Mouse (Mus musculus): ENCODE results near the gene Eng. TPM values are rescaled to one million over a fixed set of nuclear protein-coding genes. Genes with fewer than 3 reads are reported as not detected.

Eng gene
- polyA plus RNA-seq, 1 experiment from 2014 or later = 57.9 TPM

DNA sequence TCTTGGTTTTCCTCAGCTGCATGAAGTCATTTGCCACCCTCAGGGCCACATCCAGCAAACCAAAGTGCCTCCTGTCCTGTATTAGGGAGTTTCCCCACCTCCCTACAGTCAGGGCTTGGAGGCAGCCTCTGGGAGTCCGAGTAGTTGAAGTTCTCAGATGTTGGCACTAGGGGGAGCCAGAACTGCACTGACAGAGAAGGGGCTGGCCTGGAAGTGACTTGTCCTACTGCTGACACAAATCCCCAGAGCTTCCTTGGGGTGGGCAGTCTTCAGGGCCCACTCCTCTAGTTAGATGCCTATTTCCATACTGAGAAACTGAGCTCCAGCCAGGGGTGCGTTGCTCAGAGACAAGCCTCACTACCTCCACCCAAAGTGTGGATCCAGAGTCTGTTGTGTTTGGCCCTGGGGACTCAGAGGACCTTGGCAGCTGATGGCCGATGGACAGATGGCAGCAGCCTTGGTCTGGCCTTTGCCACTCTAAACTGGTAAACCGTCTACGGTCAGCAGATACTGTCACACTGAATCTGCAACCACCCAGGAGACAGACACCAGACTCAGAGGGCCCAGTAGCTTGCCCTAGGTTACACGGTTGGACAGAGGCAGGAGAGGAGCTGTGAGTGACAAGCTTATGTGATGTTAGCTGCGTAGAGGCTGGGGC, 14.5 kb upstream of the Eng start:
- DNase-seq (ENCODE audit: low spot score) = peak; percentile 84
- WGBS = 45% methylated on average over 7 of the region's 7 CpGs
- H3K27ac ChIP-seq (replicated peaks; ENCODE audit: low read depth, low read length) = no peak overlapping the region

DNA sequence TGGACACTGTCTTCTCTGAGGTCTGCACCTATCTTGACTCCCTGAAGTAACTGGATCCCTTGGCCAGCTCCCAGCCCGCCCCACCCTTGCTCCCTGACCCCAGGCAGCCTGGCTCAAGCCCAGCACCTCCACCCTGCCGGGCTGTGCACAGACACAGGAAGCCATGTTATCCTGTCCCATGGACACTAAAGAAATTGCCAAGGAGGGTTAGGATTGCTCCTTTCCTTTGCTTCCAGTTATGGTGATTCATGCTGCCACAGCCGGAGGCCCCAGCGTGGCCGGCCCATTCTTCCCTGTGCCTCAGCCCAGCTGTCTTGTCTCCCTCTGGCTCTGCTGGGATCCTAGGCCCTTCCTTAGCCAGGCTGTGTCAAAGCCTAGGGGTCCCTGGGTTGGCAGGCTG, 12.7 kb upstream of the Eng start:
- no peak for ATAC-seq (ENCODE audit: low read depth)
- Histone ChIP-seq H3K4me2 (ENCODE audit: low read depth, low read length) (no peak overlapping the region), H3K9me3 (ENCODE audit: control insufficient read depth, low read length) (no peaks in the 10 kb centered on the region), H3K27ac (replicated peaks; ENCODE audit: low read depth, low read length) (no peak overlapping the region), H3K36me3 (ENCODE audit: control insufficient read depth, insufficient read depth, low read length) (no peaks in the 10 kb centered on the region), H3K4me1 (ENCODE audit: control insufficient read depth, insufficient read depth, low read length) (peaks cover 9% of the 10 kb centered on the region), H3K9ac (ENCODE audit: low read depth, low read length) (0 out of 2 replicates have a peak overlapping the region, but pooled peaks have one; percentile 30), H3K27me3 (replicated peaks; ENCODE audit: control insufficient read depth, insufficient read depth, low read length) (no peaks in the 10 kb centered on the region), H3K4me3 (ENCODE audit: low read depth, low read length) (no peak overlapping the region)
- DNase-seq (ENCODE audit: low spot score) = no peak
- 50% methylated on average over 5 of the region's 5 CpGs for WGBS

More for the DNA sequence above, 14.5 kb upstream of the Eng start:
- no peaks in the 10 kb centered on the region for H3K27me3 ChIP-seq (replicated peaks; ENCODE audit: control insufficient read depth, insufficient read depth, low read length)
- peak; percentile 39; the same call in 1 of the 2 replicates for ATAC-seq (ENCODE audit: low read depth)
- H3K9me3 ChIP-seq (ENCODE audit: control insufficient read depth, low read length) = no peaks in the 10 kb centered on the region
- no peaks in the 10 kb centered on the region for H3K36me3 ChIP-seq (ENCODE audit: control insufficient read depth, insufficient read depth, low read length)
- H3K4me2 ChIP-seq (ENCODE audit: low read depth, low read length) = no peak overlapping the region
- peaks cover 6% of the 10 kb centered on the region for H3K4me1 ChIP-seq (ENCODE audit: control insufficient read depth, insufficient read depth, low read length)
- H3K4me3 ChIP-seq (ENCODE audit: low read depth, low read length) = no peak overlapping the region
- H3K9ac ChIP-seq (ENCODE audit: low read depth, low read length) = peak overlapping the region; percentile 25; the same call in 1 of the 2 replicates

DNA sequence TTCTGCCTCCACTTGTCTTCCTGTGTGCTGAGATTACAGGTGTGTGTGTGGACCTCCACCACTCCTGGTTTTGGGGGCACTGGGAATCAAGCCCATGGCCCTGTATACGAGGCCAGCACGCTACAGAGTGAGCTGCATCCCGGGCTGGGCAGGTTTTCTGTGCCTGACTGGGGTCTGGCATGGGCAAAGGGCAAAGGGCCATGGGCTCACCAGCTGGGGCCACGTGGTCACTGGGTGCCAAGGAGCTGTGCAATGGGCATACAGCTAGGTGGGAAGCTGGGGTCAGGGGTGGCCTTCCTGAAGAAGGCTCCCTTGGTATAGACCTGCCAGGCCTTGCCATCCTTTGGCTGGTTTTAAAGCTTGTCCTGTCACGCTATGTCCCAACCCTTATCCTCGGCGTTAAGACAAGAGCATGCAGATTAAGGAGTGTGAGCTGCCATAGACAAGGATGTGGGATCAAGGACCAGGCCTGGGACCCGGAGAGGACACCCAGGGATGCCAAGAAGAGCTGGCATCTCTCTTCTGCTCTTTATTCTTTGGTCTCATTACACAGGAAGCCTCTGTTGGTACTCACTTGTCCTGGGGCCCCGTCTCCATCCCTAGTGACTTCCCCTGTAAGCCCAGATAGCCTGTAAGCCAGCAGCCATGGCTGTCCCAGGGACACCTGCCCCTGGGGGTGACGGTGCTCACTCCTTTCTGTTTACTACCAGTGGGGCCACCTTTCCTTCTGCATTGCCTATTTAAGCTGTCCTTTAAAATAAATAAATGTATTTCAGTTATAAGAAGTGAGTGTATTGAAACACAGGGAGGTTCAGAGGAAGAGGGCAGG, 11.9 kb upstream of the Eng start:
- Histone ChIP-seq H3K36me3 (ENCODE audit: control insufficient read depth, insufficient read depth, low read length) (no peaks in the 10 kb centered on the region), H3K27ac (replicated peaks; ENCODE audit: low read depth, low read length) (no peak overlapping the region), H3K4me3 (ENCODE audit: low read depth, low read length) (no peak overlapping the region), H3K9me3 (ENCODE audit: control insufficient read depth, low read length) (no peaks in the 10 kb centered on the region), H3K27me3 (replicated peaks; ENCODE audit: control insufficient read depth, insufficient read depth, low read length) (no peaks in the 10 kb centered on the region), H3K9ac (ENCODE audit: low read depth, low read length) (no peak overlapping the region), H3K4me1 (ENCODE audit: control insufficient read depth, insufficient read depth, low read length) (peaks cover 5% of the 10 kb centered on the region), H3K4me2 (ENCODE audit: low read depth, low read length) (no peak overlapping the region)
- no peak for ATAC-seq (ENCODE audit: low read depth)
- DNase-seq (ENCODE audit: low spot score) = no peak
- WGBS = 84% methylated on average over 10 of the region's 10 CpGs

DNA sequence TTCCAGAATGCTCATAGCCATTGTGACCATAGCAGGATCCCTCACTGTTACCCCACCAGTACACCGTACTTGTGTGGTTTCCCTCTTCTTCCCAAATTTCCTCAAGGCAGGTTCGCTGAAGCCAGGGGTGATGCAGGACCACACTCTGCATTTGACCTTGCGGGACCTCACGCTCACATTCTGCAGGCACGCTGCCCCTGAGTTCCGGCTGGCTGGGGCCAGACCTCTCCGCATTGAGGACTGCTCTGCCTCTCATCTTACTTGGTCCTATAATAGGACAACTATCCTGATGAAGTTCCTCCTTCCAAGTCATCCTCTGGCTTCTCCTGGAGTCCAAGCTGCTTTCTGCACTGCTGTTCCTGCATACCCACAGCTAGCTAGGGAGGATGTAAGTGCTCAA, 9.8 kb upstream of the Eng start:
- Histone ChIP-seq H3K9me3 (ENCODE audit: control insufficient read depth, low read length) (no peaks in the 10 kb centered on the region), H3K4me2 (ENCODE audit: low read depth, low read length) (no peak overlapping the region), H3K36me3 (ENCODE audit: control insufficient read depth, insufficient read depth, low read length) (no peaks in the 10 kb centered on the region), H3K27ac (replicated peaks; ENCODE audit: low read depth, low read length) (no peak overlapping the region), H3K4me3 (ENCODE audit: low read depth, low read length) (no peak overlapping the region), H3K27me3 (replicated peaks; ENCODE audit: control insufficient read depth, insufficient read depth, low read length) (no peaks in the 10 kb centered on the region), H3K4me1 (ENCODE audit: control insufficient read depth, insufficient read depth, low read length) (peaks cover 5% of the 10 kb centered on the region), H3K9ac (ENCODE audit: low read depth, low read length) (no peak overlapping the region)
- 69% methylated on average over 7 of the region's 7 CpGs for WGBS
- no peak for ATAC-seq (ENCODE audit: low read depth)
- DNase-seq (ENCODE audit: low spot score) = no peak

DNA sequence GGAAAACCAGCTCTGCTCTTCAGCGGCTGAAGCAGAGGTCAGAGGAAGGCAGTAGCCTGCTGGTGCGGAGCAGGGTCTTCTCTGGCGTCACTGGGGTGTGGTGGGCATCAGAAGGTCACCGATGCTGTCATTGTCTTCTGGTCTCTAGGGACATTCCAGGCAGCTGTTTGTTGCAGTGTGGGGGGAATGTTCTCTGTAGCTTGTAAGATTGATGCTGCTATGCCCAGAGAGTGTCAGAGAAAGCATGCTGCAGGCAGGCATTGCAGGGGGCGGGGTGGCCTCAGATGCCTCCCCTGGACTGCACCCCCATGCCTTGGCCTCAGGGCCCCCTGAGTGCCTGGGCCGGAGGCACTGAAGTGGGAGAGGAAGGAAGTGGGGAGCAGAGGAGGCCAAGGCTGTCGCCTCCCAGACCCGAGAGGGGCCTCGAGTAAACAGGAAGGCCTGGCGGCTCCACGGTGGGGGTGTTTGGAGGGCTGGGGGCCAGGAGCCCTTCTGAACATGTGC, 8.6 kb upstream of the Eng start:
- DNase-seq (ENCODE audit: low spot score) (peak; percentile 62), ATAC-seq (ENCODE audit: low read depth) (peak; percentile 47; the same call in 1 of the 2 replicates)
- Histone ChIP-seq H3K4me3 (ENCODE audit: low read depth, low read length) (no peak overlapping the region), H3K4me1 (ENCODE audit: control insufficient read depth, insufficient read depth, low read length) (peaks cover 5% of the 10 kb centered on the region), H3K27ac (replicated peaks; ENCODE audit: low read depth, low read length) (no peak overlapping the region), H3K9ac (ENCODE audit: low read depth, low read length) (no peak overlapping the region), H3K36me3 (ENCODE audit: control insufficient read depth, insufficient read depth, low read length) (no peaks in the 10 kb centered on the region), H3K9me3 (ENCODE audit: control insufficient read depth, low read length) (no peaks in the 10 kb centered on the region), H3K27me3 (replicated peaks; ENCODE audit: control insufficient read depth, insufficient read depth, low read length) (no peaks in the 10 kb centered on the region), H3K4me2 (ENCODE audit: low read depth, low read length) (no peak overlapping the region)
- 29% methylated on average over 11 of the region's 11 CpGs for WGBS

DNA sequence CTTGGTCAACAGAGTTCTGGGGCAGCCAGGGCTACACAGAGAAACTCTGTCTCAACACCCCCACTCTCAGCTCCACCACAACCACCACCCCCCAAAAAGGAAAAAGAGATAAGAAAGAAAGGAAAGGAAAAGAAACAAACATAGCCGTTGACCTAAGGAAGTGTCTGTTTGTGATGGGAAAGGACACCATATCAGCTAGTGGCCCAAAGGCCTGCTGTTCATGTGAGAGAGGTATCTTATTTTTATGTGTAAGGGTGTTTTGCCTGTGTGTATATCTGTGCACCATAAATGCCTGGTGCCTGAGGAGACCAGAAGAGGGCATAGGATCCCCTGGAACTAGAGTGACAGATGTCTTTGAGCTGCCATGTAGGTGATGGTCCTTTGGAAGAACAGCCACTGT, 6.8 kb upstream of the Eng start:
- no peak for ATAC-seq (ENCODE audit: low read depth)
- no peak overlapping the region for H3K4me2 ChIP-seq (ENCODE audit: low read depth, low read length)
- H3K9me3 ChIP-seq (ENCODE audit: control insufficient read depth, low read length) = no peaks in the 10 kb centered on the region
- H3K9ac ChIP-seq (ENCODE audit: low read depth, low read length) = no peak overlapping the region
- H3K27me3 ChIP-seq (replicated peaks; ENCODE audit: control insufficient read depth, insufficient read depth, low read length) = no peaks in the 10 kb centered on the region
- H3K27ac ChIP-seq (replicated peaks; ENCODE audit: low read depth, low read length) = no peak overlapping the region
- DNase-seq (ENCODE audit: low spot score) = no peak
- H3K4me3 ChIP-seq (ENCODE audit: low read depth, low read length) = no peak overlapping the region
- WGBS = 85% methylated on average over 1 of the region's 1 CpGs
- no peaks in the 10 kb centered on the region for H3K36me3 ChIP-seq (ENCODE audit: control insufficient read depth, insufficient read depth, low read length)
- peaks cover 5% of the 10 kb centered on the region for H3K4me1 ChIP-seq (ENCODE audit: control insufficient read depth, insufficient read depth, low read length)

DNA sequence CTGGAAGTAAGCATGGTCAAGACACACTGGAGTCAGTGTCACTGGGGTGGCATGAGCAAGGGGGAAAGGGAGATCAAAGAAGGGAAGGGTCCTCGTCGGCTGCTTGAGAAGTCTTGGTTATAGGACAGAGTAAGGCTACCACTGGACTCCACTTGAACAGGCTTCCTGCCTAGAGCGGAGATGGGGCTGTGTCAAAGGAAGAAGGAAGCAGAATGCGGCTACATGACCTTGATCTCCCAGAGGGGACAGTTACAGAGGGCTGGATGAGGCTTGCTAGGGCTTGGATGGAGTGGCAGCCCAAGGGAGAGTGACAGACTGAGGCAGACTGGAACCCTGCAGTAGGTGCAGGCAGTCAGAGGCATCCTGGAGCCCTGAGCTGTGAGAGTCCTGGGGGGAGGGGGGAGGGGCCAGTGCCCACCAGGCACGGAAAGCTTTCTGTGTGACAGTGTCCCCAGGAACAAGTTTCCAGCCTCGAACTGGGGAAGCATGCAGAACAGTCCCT, 5.8 kb upstream of the Eng start:
- Histone ChIP-seq H3K4me2 (ENCODE audit: low read depth, low read length) (no peak overlapping the region), H3K27me3 (replicated peaks; ENCODE audit: control insufficient read depth, insufficient read depth, low read length) (no peaks in the 10 kb centered on the region), H3K9ac (ENCODE audit: low read depth, low read length) (peak overlapping the region; percentile 25; the same call in 1 of the 2 replicates), H3K4me3 (ENCODE audit: low read depth, low read length) (no peak overlapping the region), H3K9me3 (ENCODE audit: control insufficient read depth, low read length) (no peaks in the 10 kb centered on the region), H3K36me3 (ENCODE audit: control insufficient read depth, insufficient read depth, low read length) (no peaks in the 10 kb centered on the region), H3K4me1 (ENCODE audit: control insufficient read depth, insufficient read depth, low read length) (peaks cover 5% of the 10 kb centered on the region), H3K27ac (replicated peaks; ENCODE audit: low read depth, low read length) (no peak overlapping the region)
- DNase-seq (ENCODE audit: low spot score) = no peak
- ATAC-seq (ENCODE audit: low read depth) = no peak
- WGBS = 50% methylated on average over 6 of the region's 6 CpGs

DNA sequence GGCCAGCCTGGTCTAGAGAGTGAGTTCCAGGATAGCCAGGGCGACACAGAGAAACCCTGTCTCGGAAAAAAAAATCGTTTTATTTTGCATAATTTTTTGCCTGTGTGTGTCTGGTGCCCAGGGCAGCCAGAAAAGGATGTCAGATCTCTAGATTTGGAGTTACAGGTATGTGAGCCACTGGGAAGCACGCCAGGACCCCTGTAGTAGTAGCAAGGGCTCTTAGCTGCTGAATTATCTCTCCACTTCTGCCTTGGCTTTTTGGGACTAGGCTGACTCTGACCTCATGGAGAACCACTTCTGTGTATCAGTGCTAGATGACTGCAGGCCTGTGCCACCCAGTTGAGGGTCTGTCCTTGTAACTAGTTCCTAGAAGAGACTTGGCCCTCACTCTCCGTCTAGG, 4.6 kb upstream of the Eng start:
- Histone ChIP-seq H3K4me1 (ENCODE audit: control insufficient read depth, insufficient read depth, low read length) (peaks cover 17% of the 10 kb centered on the region), H3K9me3 (ENCODE audit: control insufficient read depth, low read length) (no peaks in the 10 kb centered on the region), H3K36me3 (ENCODE audit: control insufficient read depth, insufficient read depth, low read length) (no peaks in the 10 kb centered on the region), H3K27ac (replicated peaks; ENCODE audit: low read depth, low read length) (no peak overlapping the region), H3K4me3 (ENCODE audit: low read depth, low read length) (no peak overlapping the region), H3K27me3 (replicated peaks; ENCODE audit: control insufficient read depth, insufficient read depth, low read length) (no peaks in the 10 kb centered on the region), H3K4me2 (ENCODE audit: low read depth, low read length) (no peak overlapping the region), H3K9ac (ENCODE audit: low read depth, low read length) (no peak overlapping the region)
- ATAC-seq (ENCODE audit: low read depth) = no peak
- 83% methylated on average over 5 of the region's 5 CpGs for WGBS
- no peak for DNase-seq (ENCODE audit: low spot score)
